Mouse (Mus musculus): ENCODE measurements around the gene Fads2. TPM values are rescaled to one million over a fixed set of nuclear protein-coding genes. Genes with fewer than 3 reads are reported as not detected.

Gene Fads2
- polyA plus RNA-seq, 1 experiment from 2014 or later, result 46.8 TPM

- no peak for ATAC-seq
- no peak overlapping the region for H3K4me2 ChIP-seq (replicated peaks; ENCODE audit: low read depth)
- H3K36me3 ChIP-seq (ENCODE audit: control insufficient read depth, insufficient read depth), result peaks cover 5% of the 10 kb centered on the region; the same call in 1 of the 2 replicates
- no peaks in the 10 kb centered on the region for H3K27me3 ChIP-seq (replicated peaks; ENCODE audit: control insufficient read depth, insufficient read depth, low read length)
- no peak for TF ChIP-seq CTCF (IDR thresholded peaks at IDR 0.05; ENCODE audit: low read depth)
- no peaks in the 10 kb centered on the region for H3K9me3 ChIP-seq (ENCODE audit: control insufficient read depth)
- H3K9ac ChIP-seq (ENCODE audit: low read depth, low read length), result no peak overlapping the region
- H3K27ac ChIP-seq (ENCODE audit: low read depth, low read length), result no peak overlapping the region
- peaks cover 10% of the 10 kb centered on the region for H3K4me1 ChIP-seq (replicated peaks; ENCODE audit: control insufficient read depth, insufficient read depth, low read length)
- H3K4me3 ChIP-seq (ENCODE audit: low read depth, low read length), result no peak overlapping the region
- WGBS, result 77% methylated on average over 2 of the region's 2 CpGs
These were observed 79.6 kb downstream of the Fads2 start for GRCm38 (mm10) chr19:10021981-10022380.

DNA sequence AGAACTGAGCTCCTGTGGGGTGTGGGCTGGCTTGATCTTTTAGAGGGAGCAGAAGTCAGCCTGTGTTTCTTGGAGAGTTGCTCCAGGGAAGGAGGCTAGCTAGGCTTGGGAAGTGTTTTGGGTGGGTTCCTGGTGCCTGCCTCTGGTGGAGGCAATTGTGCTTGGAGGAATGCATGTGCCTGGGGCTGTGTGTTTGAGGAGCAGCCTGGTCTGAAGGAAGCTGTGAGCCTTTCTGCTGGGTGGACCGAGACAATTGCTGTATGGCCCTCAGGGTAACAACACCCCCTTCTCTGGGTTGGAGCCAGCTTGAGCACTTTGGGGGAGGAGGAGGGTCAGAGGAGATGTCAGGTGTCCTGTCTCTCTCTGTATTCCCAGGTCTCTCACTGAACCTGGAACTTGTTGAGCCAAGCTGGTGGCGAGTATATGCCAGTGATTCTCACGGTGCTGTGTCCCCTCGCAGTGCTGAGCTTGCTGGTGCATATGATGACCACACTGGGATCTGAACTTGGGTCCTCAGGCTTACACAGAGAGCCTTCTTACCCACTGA, 82.3 kb downstream of the Fads2 start:
- no peak for ATAC-seq
- TF ChIP-seq CTCF (IDR thresholded peaks at IDR 0.05; ENCODE audit: low read depth), result no peak
- 76% methylated on average over 4 of the region's 4 CpGs for WGBS
- H3K27me3 ChIP-seq (replicated peaks; ENCODE audit: control insufficient read depth, insufficient read depth, low read length), result no peaks in the 10 kb centered on the region
- peaks cover 17% of the 10 kb centered on the region for H3K4me1 ChIP-seq (replicated peaks; ENCODE audit: control insufficient read depth, insufficient read depth, low read length)
- no peaks in the 10 kb centered on the region for H3K9me3 ChIP-seq (ENCODE audit: control insufficient read depth)
- H3K27ac ChIP-seq (ENCODE audit: low read depth, low read length), result no peak overlapping the region; the same call in 1 of the 2 replicates
- H3K9ac ChIP-seq (ENCODE audit: low read depth, low read length), result 0 out of 2 replicates have a peak overlapping the region, but pooled peaks have one; percentile 3
- H3K4me3 ChIP-seq (ENCODE audit: low read depth, low read length), result peak overlapping the region; percentile 49; the same call in 1 of the 2 replicates
- peak overlapping the region; percentile 88 for H3K4me2 ChIP-seq (replicated peaks; ENCODE audit: low read depth)
- no peaks in the 10 kb centered on the region for H3K36me3 ChIP-seq (ENCODE audit: control insufficient read depth, insufficient read depth)

DNA sequence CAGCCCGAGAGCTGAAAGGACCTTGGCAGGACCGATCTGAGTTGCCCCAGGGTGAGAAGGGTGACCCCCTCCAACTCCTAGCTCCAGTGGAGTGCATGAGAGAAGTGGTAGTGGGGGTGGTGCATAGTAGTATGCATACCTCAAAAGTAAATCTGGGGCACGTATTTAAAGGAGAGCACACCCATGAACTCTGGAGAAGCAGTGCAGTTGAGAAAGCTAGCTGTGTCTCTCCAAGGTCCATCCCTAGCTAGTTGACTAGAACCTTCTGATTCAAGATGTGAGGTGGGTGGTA, 83.1 kb downstream of the Fads2 start:
- peak overlapping the region; percentile 49 for H3K9ac ChIP-seq (ENCODE audit: low read depth, low read length)
- 3% methylated on average over 3 of the region's 3 CpGs for WGBS
- ATAC-seq, result peak; percentile 15
- peak overlapping the region; percentile 49 for H3K4me3 ChIP-seq (ENCODE audit: low read depth, low read length)
- TF ChIP-seq CTCF (IDR thresholded peaks at IDR 0.05; ENCODE audit: low read depth), result no peak
- peak overlapping the region; percentile 88 for H3K4me2 ChIP-seq (replicated peaks; ENCODE audit: low read depth)
- H3K9me3 ChIP-seq (ENCODE audit: control insufficient read depth), result no peaks in the 10 kb centered on the region
- no peak overlapping the region for H3K27ac ChIP-seq (ENCODE audit: low read depth, low read length)
- H3K4me1 ChIP-seq (replicated peaks; ENCODE audit: control insufficient read depth, insufficient read depth, low read length), result peaks cover 18% of the 10 kb centered on the region
- H3K27me3 ChIP-seq (replicated peaks; ENCODE audit: control insufficient read depth, insufficient read depth, low read length), result no peaks in the 10 kb centered on the region
- no peaks in the 10 kb centered on the region for H3K36me3 ChIP-seq (ENCODE audit: control insufficient read depth, insufficient read depth)

- Histone ChIP-seq H3K4me3 (ENCODE audit: low read depth, low read length) (peak overlapping the region; percentile 49), H3K4me1 (replicated peaks; ENCODE audit: control insufficient read depth, insufficient read depth, low read length) (peaks cover 18% of the 10 kb centered on the region), H3K27ac (ENCODE audit: low read depth, low read length) (no peak overlapping the region; the same call in 1 of the 2 replicates), H3K9me3 (ENCODE audit: control insufficient read depth) (no peaks in the 10 kb centered on the region), H3K4me2 (replicated peaks; ENCODE audit: low read depth) (peak overlapping the region; percentile 88), H3K27me3 (replicated peaks; ENCODE audit: control insufficient read depth, insufficient read depth, low read length) (no peaks in the 10 kb centered on the region), H3K36me3 (ENCODE audit: control insufficient read depth, insufficient read depth) (no peaks in the 10 kb centered on the region), H3K9ac (ENCODE audit: low read depth, low read length) (peak overlapping the region; percentile 49)
- TF ChIP-seq CTCF (IDR thresholded peaks at IDR 0.05; ENCODE audit: low read depth), result no peak
- peak; percentile 95 for ATAC-seq
- WGBS, result 8% methylated on average over 43 of the region's 44 CpGs
These were observed 83.7 kb downstream of the Fads2 start for GRCm38 (mm10) chr19:10017637-10018526.

GRCm38 (mm10) chr19:10016151-10016550, 85.4 kb downstream of the Fads2 start:
- no peaks in the 10 kb centered on the region for H3K9me3 ChIP-seq (ENCODE audit: control insufficient read depth)
- TF ChIP-seq CTCF (IDR thresholded peaks at IDR 0.05; ENCODE audit: low read depth), result no peak
- 0 out of 2 replicates have a peak overlapping the region, but pooled peaks have one; percentile 21 for H3K4me3 ChIP-seq (ENCODE audit: low read depth, low read length)
- H3K27ac ChIP-seq (ENCODE audit: low read depth, low read length), result no peak overlapping the region
- no peaks in the 10 kb centered on the region for H3K27me3 ChIP-seq (replicated peaks; ENCODE audit: control insufficient read depth, insufficient read depth, low read length)
- 74% methylated on average over 4 of the region's 4 CpGs for WGBS
- no peak overlapping the region for H3K9ac ChIP-seq (ENCODE audit: low read depth, low read length)
- ATAC-seq, result no peak
- peaks cover 18% of the 10 kb centered on the region for H3K4me1 ChIP-seq (replicated peaks; ENCODE audit: control insufficient read depth, insufficient read depth, low read length)
- peak overlapping the region; percentile 63 for H3K4me2 ChIP-seq (replicated peaks; ENCODE audit: low read depth)
- no peaks in the 10 kb centered on the region for H3K36me3 ChIP-seq (ENCODE audit: control insufficient read depth, insufficient read depth)

- H3K36me3 ChIP-seq (ENCODE audit: control insufficient read depth, insufficient read depth), result no peaks in the 10 kb centered on the region
- peak overlapping the region; percentile 21 for H3K4me3 ChIP-seq (ENCODE audit: low read depth, low read length)
- no peaks in the 10 kb centered on the region for H3K9me3 ChIP-seq (ENCODE audit: control insufficient read depth)
- no peak for ATAC-seq
- H3K4me2 ChIP-seq (replicated peaks; ENCODE audit: low read depth), result peak overlapping the region; percentile 63
- no peaks in the 10 kb centered on the region for H3K27me3 ChIP-seq (replicated peaks; ENCODE audit: control insufficient read depth, insufficient read depth, low read length)
- no peak for TF ChIP-seq CTCF (IDR thresholded peaks at IDR 0.05; ENCODE audit: low read depth)
- peaks cover 18% of the 10 kb centered on the region for H3K4me1 ChIP-seq (replicated peaks; ENCODE audit: control insufficient read depth, insufficient read depth, low read length)
- H3K9ac ChIP-seq (ENCODE audit: low read depth, low read length), result no peak overlapping the region
- 64% methylated on average over 4 of the region's 4 CpGs for WGBS
- H3K27ac ChIP-seq (ENCODE audit: low read depth, low read length), result no peak overlapping the region
These were observed 86.1 kb downstream of the Fads2 start for GRCm38 (mm10) chr19:10015442-10015841.

Measured in intestine, postnatal 0 days (tissue).